8 mouse cellular contexts compared by ENCODE assay signal in the genomic region with DNA sequence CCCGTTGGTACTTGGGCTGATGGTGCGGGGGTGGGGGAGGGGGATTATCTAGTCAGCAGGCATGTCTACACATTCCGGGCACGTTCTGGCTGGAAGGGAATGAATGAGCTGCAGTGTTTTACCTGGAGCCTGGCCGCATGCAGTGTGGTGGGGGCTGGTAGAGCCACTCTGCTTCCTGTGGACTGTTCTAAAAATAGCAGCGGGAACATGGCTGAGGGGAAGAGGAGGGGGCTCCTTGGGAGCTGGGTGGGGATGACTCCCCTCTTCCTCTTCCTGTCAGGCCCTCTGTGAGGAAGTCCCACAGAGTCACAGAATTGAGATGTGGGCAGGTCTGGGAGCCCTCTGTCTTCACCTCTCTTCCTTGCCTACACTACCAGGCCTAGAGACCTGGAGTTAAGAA.
DNase-seq lines count a peak whose midpoint lies in the region; ATAC-seq and TF ChIP-seq lines count a peak whose summit lies in the region.

No protein-coding gene starts in this region.

- H3K9me3 ChIP-seq in intestine, embryonic 14.5 days (ENCODE audit: control insufficient read depth, low read length): no peaks in the 10 kb centered on the region
- H3K9me3 ChIP-seq in intestine, postnatal 0 days (ENCODE audit: control insufficient read depth): no peaks in the 10 kb centered on the region
- no peaks in the 10 kb centered on the region for H3K9me3 ChIP-seq in heart, embryonic 13.5 days
- H3K9me3 ChIP-seq in limb, embryonic 11.5 days (ENCODE audit: control insufficient read depth, low read length): no peaks in the 10 kb centered on the region

- H3K27ac ChIP-seq in intestine, embryonic 14.5 days (ENCODE audit: low read depth): peak overlapping the region; percentile 75
- H3K27ac ChIP-seq in intestine, postnatal 0 days (ENCODE audit: low read depth, low read length): no peak overlapping the region
- H3K27ac ChIP-seq in bone marrow macrophage, adult 2 months (ENCODE audit: insufficient read depth, low read depth, low read length): peak overlapping the region; percentile 95
- peak overlapping the region; percentile 90 for H3K27ac ChIP-seq in heart, embryonic 13.5 days (replicated peaks)
- H3K27ac ChIP-seq in limb, embryonic 11.5 days (replicated peaks; ENCODE audit: low read depth, low read length): peak overlapping the region; percentile 48

- H3K27me3 ChIP-seq in intestine, embryonic 14.5 days (replicated peaks; ENCODE audit: control insufficient read depth, insufficient read depth, low read length): no peaks in the 10 kb centered on the region
- H3K27me3 ChIP-seq in intestine, postnatal 0 days (replicated peaks; ENCODE audit: control insufficient read depth, insufficient read depth, low read length): no peaks in the 10 kb centered on the region
- peaks cover 8% of the 10 kb centered on the region for H3K27me3 ChIP-seq in heart, embryonic 13.5 days (replicated peaks)
- H3K27me3 ChIP-seq in limb, embryonic 11.5 days (ENCODE audit: control insufficient read depth, insufficient read depth, low read length): no peaks in the 10 kb centered on the region

- H3K4me2 ChIP-seq in intestine, embryonic 14.5 days (ENCODE audit: low read length): peak overlapping the region; percentile 28
- H3K4me2 ChIP-seq in intestine, postnatal 0 days (replicated peaks; ENCODE audit: low read depth): no peak overlapping the region
- peak overlapping the region; percentile 54 for H3K4me2 ChIP-seq in heart, embryonic 13.5 days
- H3K4me2 ChIP-seq in limb, embryonic 11.5 days (ENCODE audit: low read depth, severe bottlenecking): peak overlapping the region; percentile 8; the same call in 1 of the 2 replicates

- TF ChIP-seq CTCF in intestine, postnatal 0 days (IDR thresholded peaks at IDR 0.05; ENCODE audit: low read depth): no peak
- TF ChIP-seq CTCF in bone marrow macrophage, adult 2 months (IDR thresholded peaks at IDR 0.05; ENCODE audit: low read depth, low read length): no peak

- no peak overlapping the region for H3K9ac ChIP-seq in intestine, embryonic 14.5 days (ENCODE audit: low read length)
- no peak overlapping the region for H3K9ac ChIP-seq in intestine, postnatal 0 days (ENCODE audit: low read depth, low read length)
- H3K9ac ChIP-seq in heart, embryonic 13.5 days: peak overlapping the region; percentile 28; the same call in 1 of the 2 replicates
- H3K9ac ChIP-seq in limb, embryonic 11.5 days (ENCODE audit: low read length): no peak overlapping the region

- ATAC-seq in intestine, embryonic 14.5 days (replicated peaks; ENCODE audit: low FRiP score, low TSS enrichment, low read depth): 0 out of 2 replicates have a peak, but pooled peaks have one; percentile 21
- no peak for ATAC-seq in intestine, postnatal 0 days
- ATAC-seq in heart, embryonic 13.5 days (ENCODE audit: extremely low read depth, insufficient number of reproducible peaks, low FRiP score, low TSS enrichment): peak; percentile 32
- ATAC-seq in limb, embryonic 11.5 days (ENCODE audit: insufficient number of reproducible peaks, low FRiP score, low TSS enrichment, low read depth): peak; percentile 41; the same call in 1 of the 2 replicates
- peak; percentile 32 for ATAC-seq in monocyte, adult 5-6 weeks (replicated peaks; ENCODE audit: insufficient number of reproducible peaks, low FRiP score, low TSS enrichment, poor library complexity, severe bottlenecking)

- H3K4me3 ChIP-seq in intestine, embryonic 14.5 days (ENCODE audit: low read depth, low read length): no peak overlapping the region
- no peak overlapping the region for H3K4me3 ChIP-seq in intestine, postnatal 0 days (ENCODE audit: low read depth, low read length)
- peak overlapping the region; percentile 58 for H3K4me3 ChIP-seq in bone marrow macrophage, adult 2 months (ENCODE audit: insufficient read depth, low read length)
- peak overlapping the region; percentile 19; the same call in 1 of the 2 replicates for H3K4me3 ChIP-seq in heart, embryonic 13.5 days
- no peak overlapping the region for H3K4me3 ChIP-seq in limb, embryonic 11.5 days (ENCODE audit: low read depth, low read length)

- TF ChIP-seq POLR2A in bone marrow macrophage, adult 2 months (IDR thresholded peaks at IDR 0.05; ENCODE audit: borderline replicate concordance, low read depth, low read length): no peak

- H3K4me1 ChIP-seq in intestine, embryonic 14.5 days (replicated peaks; ENCODE audit: control insufficient read depth, insufficient read depth, low read length): peaks cover 50% of the 10 kb centered on the region
- peaks cover 5% of the 10 kb centered on the region for H3K4me1 ChIP-seq in intestine, postnatal 0 days (replicated peaks; ENCODE audit: control insufficient read depth, insufficient read depth, low read length)
- H3K4me1 ChIP-seq in bone marrow macrophage, adult 2 months (ENCODE audit: control insufficient read depth, insufficient read depth, low read length): peaks cover 48% of the 10 kb centered on the region
- peaks cover 62% of the 10 kb centered on the region for H3K4me1 ChIP-seq in heart, embryonic 13.5 days
- peaks cover 43% of the 10 kb centered on the region for H3K4me1 ChIP-seq in limb, embryonic 11.5 days (ENCODE audit: control insufficient read depth, insufficient read depth, low read length)

- DNase-seq in intestine, embryonic 14.5 days (ENCODE audit: low spot score): no peak
- peak; percentile 63 for DNase-seq in limb, embryonic 11.5 days (ENCODE audit: low spot score)
- no peak for DNase-seq in cerebellum, adult 11 months
- DNase-seq in urinary bladder, postnatal 4 days (ENCODE audit: low spot score in 2 of 2): no peak

- no peaks in the 10 kb centered on the region for H3K36me3 ChIP-seq in intestine, embryonic 14.5 days (ENCODE audit: control insufficient read depth, insufficient read depth, low read length)
- peaks cover 7% of the 10 kb centered on the region for H3K36me3 ChIP-seq in intestine, postnatal 0 days (ENCODE audit: control insufficient read depth, insufficient read depth)
- H3K36me3 ChIP-seq in heart, embryonic 13.5 days: peaks cover 4% of the 10 kb centered on the region; the same call in 1 of the 2 replicates
- H3K36me3 ChIP-seq in limb, embryonic 11.5 days (ENCODE audit: control insufficient read depth, insufficient read depth, low read length): no peaks in the 10 kb centered on the region

- 2% methylated on average over 6 of the region's 6 CpGs for WGBS in intestine, embryonic 14.5 days
- 35% methylated on average over 6 of the region's 6 CpGs for WGBS in intestine, postnatal 0 days
- 1% methylated on average over 6 of the region's 6 CpGs for WGBS in heart, embryonic 13.5 days
- WGBS in limb, embryonic 11.5 days: 24% methylated on average over 6 of the region's 6 CpGs

Comparison
In these comparisons a context has a peak if more than half of its experiments do, and no peak if none do; other contexts are left out.
1. H3K4me3 ChIP-seq: peak in bone marrow macrophage, adult 2 months (single experiment) and heart, embryonic 13.5 days (single experiment); none in intestine, embryonic 14.5 days (single experiment), intestine, postnatal 0 days (single experiment) and limb, embryonic 11.5 days (single experiment).